Mouse (Mus musculus) heart, embryonic 11.5 days (tissue): Measurements from ENCODE around the gene Ptpn20. TPM values are rescaled to one million over a fixed set of nuclear protein-coding genes. Genes with fewer than 3 reads are reported as not detected.

Experiments used
- ATAC-seq: fragments of 200-750 bp; cut with Nextera tagmentation; replicated peaks from 2 replicates; pipeline ENCODE4 v1.8.0; 2017; ENCODE audit warnings: moderate library complexity; ENCODE audit not compliant: insufficient number of reproducible peaks, low FRiP score, low TSS enrichment
- H3K27ac ChIP-seq: fragments of 300-500 bp; sonication (generic); 2 replicates; pipeline ENCODE4 v1.5.1; 2014; ENCODE audit warnings: mild to moderate bottlenecking, low read depth, low read length
- H3K27me3 ChIP-seq: fragments of 300-500 bp; sonication (generic); 2 replicates; pipeline ENCODE4 v1.6.1; 2014; ENCODE audit warnings: mild to moderate bottlenecking, low read length, mixed read lengths; ENCODE audit not compliant: control insufficient read depth, insufficient read depth
- H3K36me3 ChIP-seq: fragments of 300-500 bp; sonication (generic); 2 replicates; pipeline ENCODE4 v1.6.1; 2014; ENCODE audit warnings: mild to moderate bottlenecking, low read length, moderate library complexity, mixed read lengths; ENCODE audit not compliant: control insufficient read depth, insufficient read depth
- H3K4me1 ChIP-seq: fragments of 300-500 bp; sonication (generic); 2 replicates; pipeline ENCODE4 v1.6.1; 2014; ENCODE audit warnings: low read length; ENCODE audit not compliant: control insufficient read depth, insufficient read depth
- H3K4me2 ChIP-seq: fragments of 300-500 bp; sonication (generic); 2 replicates; pipeline ENCODE4 v1.6.1; 2014; ENCODE audit warnings: mild to moderate bottlenecking, moderate library complexity
- H3K4me3 ChIP-seq: fragments of 300-500 bp; sonication (generic); 2 replicates; pipeline ENCODE4 v1.5.1; 2014; ENCODE audit warnings: low read depth, low read length
- H3K9ac ChIP-seq: fragments of 300-500 bp; sonication (generic); 2 replicates; pipeline ENCODE4 v1.6.1; 2014; ENCODE audit warnings: mild to moderate bottlenecking, low read depth, low read length, moderate library complexity
- H3K9me3 ChIP-seq: fragments of 300-500 bp; sonication (generic); replicated peaks from 2 replicates; pipeline ENCODE4 v1.6.1; 2016; ENCODE audit warnings: low read length; ENCODE audit not compliant: control insufficient read depth
- WGBS: fragments of 180-500 bp; shearing (Covaris S2); extraction: QIAGEN DNeasy Blood & Tissue Kit; methylation state at CpG from one replicate; pipeline ENCODE4 v1.1.7; 2014; ENCODE audit not compliant: insufficient replicate concordance; 5-methylcytosine and 5-hydroxymethylcytosine counted together
- polyA plus RNA-seq: library from polyadenylated mRNA; unstranded; fragments of >200 nt; fragmentation: Nextera tagmentation; extraction: Ambion mirVana; gene quantifications from 2 replicates; pipeline ENCODE4 v1.2.1, GENCODE M21; 2014

The Ptpn20 gene
- polyA plus RNA-seq, 1 experiment from 2014 or later: 0.13 TPM

GRCm38 (mm10) chr14:33598376-33599130 is 9.5 kb downstream of the Ptpn20 start:
- Histone ChIP-seq H3K4me3 (no peak overlapping the region), H3K9ac (no peak overlapping the region), H3K9me3 (no peaks in the 10 kb centered on the region), H3K4me1 (no peaks in the 10 kb centered on the region), H3K36me3 (no peaks in the 10 kb centered on the region), H3K27me3 (no peaks in the 10 kb centered on the region), H3K4me2 (no peak overlapping the region), H3K27ac (no peak overlapping the region)
- 80% methylated on average over 9 of the region's 9 CpGs for WGBS
- no peak for ATAC-seq

GRCm38 (mm10) chr14:33607431-33607830 is 18.4 kb downstream of the Ptpn20 start:
- no peaks in the 10 kb centered on the region for H3K27me3 ChIP-seq
- no peak for ATAC-seq
- no peak overlapping the region for H3K4me3 ChIP-seq
- H3K4me1 ChIP-seq: no peaks in the 10 kb centered on the region
- no peaks in the 10 kb centered on the region for H3K36me3 ChIP-seq
- no peak overlapping the region for H3K4me2 ChIP-seq
- H3K27ac ChIP-seq: no peak overlapping the region
- H3K9me3 ChIP-seq: no peaks in the 10 kb centered on the region
- WGBS: 86% methylated on average over 10 of the region's 10 CpGs
- H3K9ac ChIP-seq: no peak overlapping the region

GRCm38 (mm10) chr14:33625036-33625435 is 36.0 kb downstream of the Ptpn20 start:
- Histone ChIP-seq H3K4me2 (no peak overlapping the region), H3K4me1 (no peaks in the 10 kb centered on the region), H3K36me3 (no peaks in the 10 kb centered on the region), H3K9ac (no peak overlapping the region), H3K27ac (no peak overlapping the region), H3K27me3 (no peaks in the 10 kb centered on the region), H3K4me3 (no peak overlapping the region), H3K9me3 (no peaks in the 10 kb centered on the region)
- no peak for ATAC-seq
- 56% methylated on average over 3 of the region's 3 CpGs for WGBS

- Histone ChIP-seq H3K27me3 (no peaks in the 10 kb centered on the region), H3K36me3 (no peaks in the 10 kb centered on the region), H3K27ac (no peak overlapping the region), H3K9ac (no peak overlapping the region), H3K4me3 (no peak overlapping the region), H3K9me3 (no peaks in the 10 kb centered on the region), H3K4me2 (no peak overlapping the region), H3K4me1 (no peaks in the 10 kb centered on the region)
- 61% methylated on average over 8 of the region's 8 CpGs for WGBS
- ATAC-seq: no peak
Measured at GRCm38 (mm10) chr14:33632790-33633372, 43.9 kb downstream of the Ptpn20 start.

GRCm38 (mm10) chr14:33634354-33634753 is 45.3 kb downstream of the Ptpn20 start:
- Histone ChIP-seq H3K4me3 (no peak overlapping the region), H3K4me2 (no peak overlapping the region), H3K9ac (no peak overlapping the region), H3K27ac (no peak overlapping the region), H3K36me3 (no peaks in the 10 kb centered on the region), H3K9me3 (no peaks in the 10 kb centered on the region), H3K27me3 (no peaks in the 10 kb centered on the region), H3K4me1 (no peaks in the 10 kb centered on the region)
- ATAC-seq: no peak
- whole genome bisulfite sequencing: 77% methylated on average over 4 of the region's 4 CpGs

GRCm38 (mm10) chr14:33634774-33635173 is 45.8 kb downstream of the Ptpn20 start:
- WGBS: 86% methylated on average over 1 of the region's 1 CpGs
- Histone ChIP-seq H3K4me3 (no peak overlapping the region), H3K4me2 (no peak overlapping the region), H3K4me1 (no peaks in the 10 kb centered on the region), H3K9ac (no peak overlapping the region), H3K9me3 (no peaks in the 10 kb centered on the region), H3K27ac (no peak overlapping the region), H3K27me3 (no peaks in the 10 kb centered on the region), H3K36me3 (no peaks in the 10 kb centered on the region)
- ATAC-seq: no peak

GRCm38 (mm10) chr14:33639357-33639756 is 50.4 kb downstream of the Ptpn20 start:
- ATAC-seq: no peak
- Histone ChIP-seq H3K9ac (no peak overlapping the region), H3K36me3 (no peaks in the 10 kb centered on the region), H3K4me3 (no peak overlapping the region), H3K9me3 (no peaks in the 10 kb centered on the region), H3K27me3 (no peaks in the 10 kb centered on the region), H3K27ac (no peak overlapping the region), H3K4me2 (no peak overlapping the region), H3K4me1 (no peaks in the 10 kb centered on the region)
- WGBS: 73% methylated on average over 5 of the region's 5 CpGs

- Histone ChIP-seq H3K4me3 (no peak overlapping the region), H3K9me3 (no peaks in the 10 kb centered on the region), H3K4me1 (no peaks in the 10 kb centered on the region), H3K27me3 (no peaks in the 10 kb centered on the region), H3K9ac (no peak overlapping the region), H3K36me3 (no peaks in the 10 kb centered on the region), H3K27ac (no peak overlapping the region), H3K4me2 (no peak overlapping the region)
- ATAC-seq: no peak
- 88% methylated on average over 9 of the region's 9 CpGs for WGBS
Measured at GRCm38 (mm10) chr14:33650721-33651120, 61.7 kb downstream of the Ptpn20 start.

- Histone ChIP-seq H3K27me3 (no peaks in the 10 kb centered on the region), H3K4me2 (no peak overlapping the region), H3K9ac (no peak overlapping the region), H3K4me1 (no peaks in the 10 kb centered on the region), H3K9me3 (no peaks in the 10 kb centered on the region), H3K27ac (no peak overlapping the region), H3K4me3 (no peak overlapping the region), H3K36me3 (no peaks in the 10 kb centered on the region)
- 77% methylated on average over 7 of the region's 7 CpGs for WGBS
- no peak for ATAC-seq
Measured at GRCm38 (mm10) chr14:33657471-33657901, 68.5 kb downstream of the Ptpn20 start.
